24 mouse cellular contexts compared by ENCODE assay signal in genomic region chr2:166601420-166601819, GRCm38 (mm10).
DNase-seq lines count a peak whose midpoint lies in the region; ATAC-seq and TF ChIP-seq lines count a peak whose summit lies in the region.
"Had no signal": no experiment of that assay in that cellular context is flagged by ENCODE, and none has a peak within 500 bp of the region (broad histone marks: within the 10 kb centered on the region; RNA-seq: fewer than 3 reads in every experiment).

No protein-coding gene starts in this region.

- in situ Hi-C loops in ES-E14 (cut with MboI; ENCODE audit: low sequenced_read_pairs in 2 of 2, unreplicated experiment in 2 of 2): no loop called here

- peak; percentile 89 for DNase-seq in heart, adult 11 months
- DNase-seq in heart, adult 18-20 months: no peak
- DNase-seq in ES-E14 (ENCODE audit: low read depth, low spot score): no peak
- DNase-seq in liver: no peak
- no peak for DNase-seq in kidney, postnatal 14 days
- DNase-seq: adrenal gland, postnatal 10 days; adrenal gland, postnatal 36 days; cerebellum, adult 18-20 months; cerebellum, adult 9-10 months; cerebellum, postnatal 14 days; gastrocnemius, postnatal 10 days; gastrocnemius, postnatal 36 days; heart, postnatal 10 days; heart, postnatal 36 days; kidney, adult 11 months had no signal

- TF ChIP-seq CTCF in E14TG2a.4 (conservative IDR thresholded peaks at IDR 0.05; ENCODE audit: low read length): no peak
- no peak for TF ChIP-seq CTCF in intestine, postnatal 0 days (IDR thresholded peaks at IDR 0.05; ENCODE audit: low read depth)

- H3K9me3 ChIP-seq in E14TG2a.4 (ENCODE audit: low read length): no peaks in the 10 kb centered on the region
- no peaks in the 10 kb centered on the region for H3K9me3 ChIP-seq in ES-E14 (ENCODE audit: control insufficient read depth, insufficient read depth, low read depth, low read length)
- no peaks in the 10 kb centered on the region for H3K9me3 ChIP-seq in intestine, postnatal 0 days (ENCODE audit: control insufficient read depth)
- H3K9me3 ChIP-seq: forebrain, embryonic 15.5 days; heart, embryonic 12.5 days; heart, embryonic 15.5 days; hindbrain, embryonic 10.5 days; hindbrain, embryonic 13.5 days had no signal

- no peak for ATAC-seq in intestine, postnatal 0 days
- ATAC-seq: forebrain, embryonic 15.5 days; hindbrain, embryonic 16.5 days had no signal

- H3K4me1 ChIP-seq in E14TG2a.4 (replicated peaks; ENCODE audit: low read depth, low read length) (peaks cover 56% of the 10 kb centered on the region), ES-E14 (ENCODE audit: control insufficient read depth in 2 of 2, insufficient read depth in 2 of 2, low read length in 2 of 2, poor library complexity in 1 of 2) (peaks cover 2 to 11% of the 10 kb centered on the region in 2 experiments; a peak in 2 of 4 replicates)
- H3K4me1 ChIP-seq in intestine, postnatal 0 days (replicated peaks; ENCODE audit: control insufficient read depth, insufficient read depth, low read length): no peaks in the 10 kb centered on the region
- H3K4me1 ChIP-seq: forebrain, embryonic 15.5 days had no signal

- peak overlapping the region; percentile 5; the same call in 1 of the 2 replicates for H3K9ac ChIP-seq in ES-E14 (ENCODE audit: insufficient read depth, low read depth, low read length, poor library complexity, severe bottlenecking)
- H3K9ac ChIP-seq in intestine, postnatal 0 days (ENCODE audit: low read depth, low read length): no peak overlapping the region
- H3K9ac ChIP-seq: forebrain, embryonic 15.5 days; heart, embryonic 12.5 days; heart, embryonic 15.5 days; hindbrain, embryonic 13.5 days had no signal

- H3K4me2 ChIP-seq in intestine, postnatal 0 days (replicated peaks; ENCODE audit: low read depth): no peak overlapping the region
- H3K4me2 ChIP-seq: forebrain, embryonic 15.5 days; heart, embryonic 12.5 days; heart, embryonic 15.5 days; hindbrain, embryonic 13.5 days had no signal

- H3K27me3 ChIP-seq in E14TG2a.4 (ENCODE audit: insufficient read depth, low read length): peaks cover 16% of the 10 kb centered on the region; the same call in 1 of the 2 replicates
- no peaks in the 10 kb centered on the region for H3K27me3 ChIP-seq in intestine, postnatal 0 days (replicated peaks; ENCODE audit: control insufficient read depth, insufficient read depth, low read length)
- H3K27me3 ChIP-seq: forebrain, embryonic 15.5 days; heart, embryonic 12.5 days; heart, embryonic 15.5 days; hindbrain, embryonic 13.5 days had no signal

- no peak overlapping the region for H3K27ac ChIP-seq in ES-E14 (ENCODE audit: insufficient read depth, low read depth, low read length, poor library complexity, severe bottlenecking)
- H3K27ac ChIP-seq in intestine, postnatal 0 days (ENCODE audit: low read depth, low read length): 0 out of 2 replicates have a peak overlapping the region, but pooled peaks have one; percentile 28
- H3K27ac ChIP-seq: forebrain, embryonic 15.5 days; heart, embryonic 15.5 days; hindbrain, embryonic 10.5 days; hindbrain, embryonic 13.5 days had no signal

- 75% methylated on average over 18 of the region's 18 CpGs for WGBS in intestine, postnatal 0 days

- no peaks in the 10 kb centered on the region for H3K36me3 ChIP-seq in E14TG2a.4 (ENCODE audit: insufficient read depth, low read length)
- no peaks in the 10 kb centered on the region for H3K36me3 ChIP-seq in ES-E14 (ENCODE audit: control insufficient read depth, insufficient read depth, low read length, poor library complexity, severe bottlenecking)
- no peaks in the 10 kb centered on the region for H3K36me3 ChIP-seq in intestine, postnatal 0 days (ENCODE audit: control insufficient read depth, insufficient read depth)
- H3K36me3 ChIP-seq: G1E; heart, embryonic 15.5 days had no signal

- peak overlapping the region; percentile 53 for H3K4me3 ChIP-seq in E14TG2a.4 (replicated peaks; ENCODE audit: low read length)
- H3K4me3 ChIP-seq in ES-E14 (ENCODE audit: insufficient read depth in 1 of 2, low read depth in 1 of 2, low read length in 2 of 2, poor library complexity in 1 of 2, severe bottlenecking in 1 of 2): peak overlapping the region; percentile 12 to 15; a peak in 2 of 4 replicates
- no peak overlapping the region for H3K4me3 ChIP-seq in intestine, postnatal 0 days (ENCODE audit: low read depth, low read length)
- H3K4me3 ChIP-seq: forebrain, embryonic 15.5 days; heart, embryonic 12.5 days; heart, embryonic 15.5 days; hindbrain, embryonic 10.5 days; hindbrain, embryonic 13.5 days had no signal

TF ChIP-seq in ES-E14, 5 proteins besides CTCF, POLR2A, EP300 and RAD21:
- TF ChIP-seq MAFK (IDR thresholded peaks at IDR 0.05; ENCODE audit: insufficient read depth, low read depth, low read length): no peak
- no peak for TF ChIP-seq CHD2 (IDR thresholded peaks at IDR 0.05; ENCODE audit: low read depth, low read length)
- TF ChIP-seq ZNF384 (IDR thresholded peaks at IDR 0.05; ENCODE audit: low read depth, low read length): no peak
- TF ChIP-seq HCFC1 (IDR thresholded peaks at IDR 0.05; ENCODE audit: borderline replicate concordance, insufficient read depth, low read length): no peak
- TF ChIP-seq ZC3H11A (IDR thresholded peaks at IDR 0.05; ENCODE audit: borderline replicate concordance, low read depth, low read length): no peak
